Mouse (Mus musculus) neutrophil, adult 5-6 weeks (primary cell): ENCODE results near the gene Ptger2. TPM values are rescaled to one million over a fixed set of nuclear protein-coding genes. Genes with fewer than 3 reads are reported as not detected.

ENCODE experiments used
- ATAC-seq: fragments of 151-379, 151-347 bp; 2 replicates; pipeline ENCODE4 v1.8.0; 2017; ENCODE audit warnings: mild to moderate bottlenecking, moderate TSS enrichment; ENCODE audit not compliant: insufficient number of reproducible peaks, poor library complexity, low FRiP score, severe bottlenecking; ENCODE audit errors: extremely low read depth
- total RNA-seq: library from RNA; stranded (forward); fragments of 200-1000 nt; gene quantifications from 2 replicates; pipeline ENCODE4 v1.2.3, GENCODE M21; 2017

The Ptger2 gene
- total RNA-seq, 1 experiment from 2014 or later, result 12.2 TPM

DNA sequence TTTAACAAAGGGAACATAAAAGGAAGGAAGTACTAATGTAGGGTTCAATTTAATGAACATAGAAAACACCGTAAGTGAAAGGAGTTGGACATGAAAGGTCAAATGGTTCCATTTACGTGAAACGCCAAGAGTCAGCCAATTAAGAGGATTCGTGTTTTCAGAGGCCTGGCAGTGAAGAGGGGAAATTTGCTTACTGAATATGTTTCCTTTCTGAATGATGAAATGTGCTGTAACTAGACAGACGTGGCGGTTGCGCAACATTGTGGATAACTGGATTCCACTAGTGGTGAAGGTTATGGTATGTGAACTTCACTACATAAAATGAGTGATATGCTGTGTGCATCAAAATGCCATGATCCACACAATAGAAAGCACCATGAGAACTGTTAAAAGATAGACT, 50.1 kb downstream of the Ptger2 start:
- 0 out of 2 replicates have a peak, but pooled peaks have one; percentile 9 for ATAC-seq

DNA sequence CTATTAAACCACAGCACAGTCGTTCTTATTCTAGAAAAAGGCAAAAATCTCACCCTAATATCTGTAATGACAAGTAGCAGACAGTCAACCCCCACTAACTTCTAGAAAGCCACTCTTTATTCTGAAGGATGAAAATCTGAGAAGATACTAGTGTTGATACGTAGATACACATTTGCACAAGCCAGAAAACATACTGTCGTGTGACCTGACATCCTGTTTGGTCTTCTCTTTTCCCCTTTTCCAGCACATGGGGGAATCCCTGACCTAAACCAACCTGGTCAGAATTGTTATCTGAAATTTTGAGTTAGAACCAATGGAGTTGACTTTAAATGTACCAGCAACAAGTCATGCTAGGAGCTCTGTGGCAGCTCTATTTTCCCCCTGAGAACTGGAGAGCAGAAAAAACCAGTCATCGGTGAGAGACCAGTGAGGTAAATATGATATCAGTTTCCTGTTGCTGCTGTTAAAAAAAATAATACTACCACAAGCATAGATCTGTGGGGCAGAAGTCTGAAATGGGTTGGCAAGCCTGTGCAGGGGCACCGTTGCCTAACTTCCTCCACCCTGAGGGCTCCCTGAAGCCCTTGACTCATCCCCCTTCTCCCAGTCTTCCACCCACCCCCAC, 53.0 kb downstream of the Ptger2 start:
- 0 out of 2 replicates have a peak, but pooled peaks have one; percentile 6 for ATAC-seq

DNA sequence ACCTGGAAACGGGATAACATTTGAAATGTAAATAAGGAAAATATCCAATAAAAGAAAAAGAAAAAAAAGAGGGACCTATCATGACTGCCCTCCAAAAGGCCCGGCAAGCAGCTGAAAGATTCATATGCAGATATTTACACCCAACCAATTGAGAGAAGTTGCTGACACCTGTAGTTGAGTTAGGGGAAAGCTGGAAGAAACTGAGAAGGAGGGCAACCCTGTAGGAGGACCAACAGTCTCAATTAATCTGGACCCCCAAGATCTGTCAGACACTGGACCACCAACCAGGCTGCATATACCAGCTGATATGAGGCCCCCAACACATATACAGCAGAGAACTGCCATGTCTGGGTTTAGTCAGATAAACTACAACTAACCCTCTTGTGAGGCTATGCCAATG, 60.1 kb downstream of the Ptger2 start:
- ATAC-seq, result no peak

DNA sequence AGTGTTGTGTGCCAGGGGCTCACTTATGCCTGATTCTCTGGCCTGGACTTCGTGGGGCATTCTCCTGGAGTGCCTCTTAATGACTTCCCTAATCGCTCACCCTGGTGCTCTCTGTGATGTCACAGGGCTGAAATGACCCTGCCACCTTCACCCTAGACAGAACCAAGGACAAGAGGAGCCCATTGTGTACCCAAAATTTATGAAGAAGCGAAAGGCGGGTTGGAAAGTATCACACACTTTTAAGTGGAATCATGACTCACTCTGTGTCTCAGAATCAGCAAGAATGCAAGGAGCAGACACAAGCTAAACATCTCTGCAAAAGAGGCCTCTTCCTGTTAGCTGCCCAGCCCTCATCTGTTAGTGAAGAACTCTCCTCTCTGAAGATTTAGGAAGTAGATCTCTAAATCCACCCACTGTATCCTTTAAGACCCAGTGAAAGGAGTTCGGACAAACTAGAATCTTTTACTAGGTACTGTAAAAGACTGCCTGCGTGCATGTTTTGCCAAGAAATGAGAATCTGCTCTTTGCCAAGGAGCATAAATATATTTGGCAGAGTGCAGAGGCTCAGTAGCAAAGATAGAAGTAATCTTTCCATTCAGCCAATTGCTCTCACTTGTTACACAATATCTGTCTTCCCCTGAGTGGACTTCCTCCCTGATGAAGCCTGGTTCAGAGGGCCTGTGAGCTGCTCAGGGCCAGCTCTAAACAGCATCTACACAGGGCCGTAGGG, 61.9 kb downstream of the Ptger2 start:
- peak; percentile 79 for ATAC-seq

DNA sequence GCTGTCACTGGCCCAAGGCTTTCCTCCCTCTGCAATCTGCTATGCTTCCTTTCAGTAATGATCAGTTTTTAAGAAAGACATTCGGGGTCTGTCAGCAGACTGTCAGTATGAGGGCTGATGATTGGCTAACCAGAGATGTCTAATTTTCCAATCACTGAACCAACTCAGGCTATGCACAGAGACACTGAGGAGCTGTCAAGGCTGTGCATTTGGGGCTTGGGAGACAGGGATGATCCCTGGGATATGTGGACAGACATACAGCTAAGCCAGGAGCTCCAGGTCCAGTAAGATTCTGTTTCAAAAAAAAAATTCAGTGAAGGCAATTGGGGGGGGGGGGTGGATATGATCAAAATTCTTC, 62.4 kb downstream of the Ptger2 start:
- no peak for ATAC-seq

DNA sequence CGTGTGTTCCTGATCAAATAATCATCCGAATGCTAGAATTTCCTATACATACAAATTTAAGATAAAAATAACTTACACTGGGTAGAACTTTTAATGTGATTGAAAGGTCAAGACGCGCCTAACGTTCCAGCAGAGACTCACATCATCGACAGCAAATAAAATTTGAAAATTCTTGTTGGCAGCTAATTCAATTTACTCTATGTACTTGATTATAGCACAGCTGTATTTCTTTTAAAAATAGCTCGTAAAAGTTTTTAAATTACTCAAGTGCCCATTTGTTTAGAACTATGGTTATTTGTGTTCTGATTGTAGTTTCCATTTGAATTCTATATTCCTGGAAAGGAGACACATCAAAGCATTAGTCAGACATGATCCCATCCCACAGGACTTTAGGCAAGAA, 63.1 kb downstream of the Ptger2 start:
- no peak for ATAC-seq

Other genes starting within 250 kb of the Ptger2 start
- not detected in 2 replicates for gene Gm8267, start 237.9 kb upstream of the Ptger2 start, total RNA-seq
- 0.37 TPM in 1 of 2 replicates, not detected in the other for gene Ptgdr, start 128.8 kb upstream of the Ptger2 start, total RNA-seq
- gene Gpr137c, start 231.5 kb downstream of the Ptger2 start, total RNA-seq, result 7.8 and 8.2 TPM in 2 replicates
- gene Txndc16, start 232.1 kb downstream of the Ptger2 start, total RNA-seq, result 98.5 and 125 TPM in 2 replicates